ENCODE assay signal across 8 mouse cellular contexts in the genomic region with DNA sequence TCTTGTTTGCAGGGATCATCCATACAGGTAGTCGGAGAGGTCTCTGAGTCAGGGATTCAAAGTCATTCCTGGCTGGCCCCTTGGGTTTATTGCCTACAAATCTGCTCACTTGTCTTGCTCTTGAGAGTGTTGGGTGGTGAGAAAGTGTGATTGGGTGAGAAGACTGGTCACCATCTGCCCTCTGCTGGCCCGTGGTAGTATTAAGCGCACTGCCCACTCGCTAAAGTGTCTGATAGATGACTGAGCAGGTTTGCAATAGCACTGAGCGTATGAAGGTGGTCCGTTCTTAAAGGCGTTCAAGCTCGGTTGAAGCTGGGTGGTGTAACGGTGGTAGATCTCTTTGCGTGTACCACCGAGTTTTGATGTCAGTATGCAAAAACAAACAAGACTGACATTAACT. TPM values are rescaled to one million over a fixed set of nuclear protein-coding genes. Genes with fewer than 3 reads are reported as not detected.
DNase-seq lines count a peak whose midpoint lies in the region; ATAC-seq and TF ChIP-seq lines count a peak whose summit lies in the region.

No protein-coding gene starts in this region.

- no peaks in the 10 kb centered on the region for H3K36me3 ChIP-seq in forebrain, embryonic 15.5 days
- no peaks in the 10 kb centered on the region for H3K36me3 ChIP-seq in liver, postnatal 0 days (replicated peaks; ENCODE audit: insufficient read depth, low read length)

- WGBS in forebrain, embryonic 15.5 days, result 3% methylated on average over 11 of the region's 11 CpGs
- WGBS in liver, postnatal 0 days (ENCODE audit: insufficient replicate concordance), result 2% methylated on average over 11 of the region's 11 CpGs

- H3K4me2 ChIP-seq in forebrain, embryonic 15.5 days (replicated peaks), result peak overlapping the region; percentile 58
- H3K4me2 ChIP-seq in liver, postnatal 0 days (ENCODE audit: low read depth, low read length), result peak overlapping the region; percentile 87

- H3K9me3 ChIP-seq in forebrain, embryonic 15.5 days, result no peaks in the 10 kb centered on the region
- no peaks in the 10 kb centered on the region for H3K9me3 ChIP-seq in liver, postnatal 0 days (ENCODE audit: low read length)

- H3K27ac ChIP-seq in forebrain, embryonic 15.5 days (replicated peaks), result no peak overlapping the region
- no peak overlapping the region for H3K27ac ChIP-seq in liver, postnatal 0 days (ENCODE audit: low read depth)

- intact Hi-C loops in heart, postnatal 25 days (cut with DNase I), result loop anchor here (1.0 to 5.0 kb wide), 4 partner anchors 127 to 275 kb away; partner anchors contain the start of gene Plcg1

- no peak overlapping the region for H3K9ac ChIP-seq in forebrain, embryonic 15.5 days (replicated peaks)
- peak overlapping the region; percentile 38; the same call in 1 of the 2 replicates for H3K9ac ChIP-seq in liver, postnatal 0 days (replicated peaks)

- 0 out of 2 replicates have a peak, but pooled peaks cover 6% of the 10 kb centered on the region for H3K27me3 ChIP-seq in forebrain, embryonic 15.5 days
- H3K27me3 ChIP-seq in liver, postnatal 0 days (ENCODE audit: insufficient read depth, low read length), result no peaks in the 10 kb centered on the region

- peak overlapping the region; percentile 37 for H3K4me3 ChIP-seq in forebrain, embryonic 15.5 days
- peak overlapping the region; percentile 50 for H3K4me3 ChIP-seq in liver, postnatal 0 days (ENCODE audit: low read depth, low read length)

- peak; percentile 88 for ATAC-seq in forebrain, embryonic 15.5 days (replicated peaks)
- ATAC-seq in liver, postnatal 0 days, result peak; percentile 81
- ATAC-seq in neutrophil, adult 5-6 weeks (ENCODE audit: extremely low read depth, insufficient number of reproducible peaks, low FRiP score, poor library complexity, severe bottlenecking), result peak; percentile 77

- DNase-seq in ES-CJ7 (ENCODE audit: low read depth, low spot score), result peak; percentile 84
- DNase-seq in cerebellum, adult 11-12 months, result peak; percentile 79
- peak; percentile 56 for DNase-seq in heart, postnatal 25 days (ENCODE audit: low spot score)
- DNase-seq in layer of hippocampus, adult 11-12 months (ENCODE audit: low spot score), result peak; percentile 88
- peak; percentile 81 for DNase-seq in liver, postnatal 0 days
- DNase-seq in testis, postnatal 14 days (ENCODE audit: low spot score), result peak; percentile 66

- no peak for TF ChIP-seq EP300 in liver, postnatal 0 days (IDR thresholded peaks at IDR 0.05; ENCODE audit: low read depth)

- peak; percentile 91 for TF ChIP-seq CTCF in liver, postnatal 0 days (IDR thresholded peaks at IDR 0.05; ENCODE audit: low read depth)

- H3K4me1 ChIP-seq in forebrain, embryonic 15.5 days, result peaks cover 11% of the 10 kb centered on the region
- H3K4me1 ChIP-seq in liver, postnatal 0 days (ENCODE audit: insufficient read depth), result peaks cover 8% of the 10 kb centered on the region; the same call in 1 of the 2 replicates

RNA-seq across cellular contexts. Expression of gene Lpin3, which starts 6.8 kb away (rescaled TPM):
- polyA plus RNA-seq in forebrain, embryonic 15.5 days (2015; fragmentation: Nextera tagmentation; extraction: Ambion mirVana), result 0.13 and 0.15 TPM in 2 replicates
- 1 to 10 TPM; 3.7 to 5.1 TPM for total RNA-seq in heart, postnatal 25 days (2021)
- 0.91 and 1.2 TPM in 2 replicates for polyA plus RNA-seq in liver, postnatal 0 days (2015; fragmentation: Nextera tagmentation; extraction: Ambion mirVana)
- total RNA-seq in neutrophil, adult 5-6 weeks (2017), result not detected in 2 replicates

RNA-seq across cellular contexts. Expression of gene Zhx3, which starts 14.5 kb away (rescaled TPM):
- 19.7 and 21.1 TPM in 2 replicates for polyA plus RNA-seq in forebrain, embryonic 15.5 days (2015; fragmentation: Nextera tagmentation; extraction: Ambion mirVana)
- total RNA-seq in heart, postnatal 25 days (2021), result 10 to 100 TPM; 37.5 to 43.6 TPM
- 4.1 and 6.0 TPM in 2 replicates for polyA plus RNA-seq in liver, postnatal 0 days (2015; fragmentation: Nextera tagmentation; extraction: Ambion mirVana)
- 2.2 and 4.3 TPM in 2 replicates for total RNA-seq in neutrophil, adult 5-6 weeks (2017)

RNA-seq across cellular contexts. Expression of gene Emilin3, which starts 24.8 kb away (rescaled TPM):
- polyA plus RNA-seq in forebrain, embryonic 15.5 days (2015; fragmentation: Nextera tagmentation; extraction: Ambion mirVana), result 0.29 and 0.34 TPM in 2 replicates
- total RNA-seq in heart, postnatal 25 days (2021), result 1 to 10 TPM; 2.8 to 4.4 TPM
- 0.07 TPM in 1 of 2 replicates, not detected in the other for polyA plus RNA-seq in liver, postnatal 0 days (2015; fragmentation: Nextera tagmentation; extraction: Ambion mirVana)
- total RNA-seq in neutrophil, adult 5-6 weeks (2017), result not detected in 2 replicates
